Mouse (Mus musculus): ENCODE measurements around the gene Slc46a2.

DNA sequence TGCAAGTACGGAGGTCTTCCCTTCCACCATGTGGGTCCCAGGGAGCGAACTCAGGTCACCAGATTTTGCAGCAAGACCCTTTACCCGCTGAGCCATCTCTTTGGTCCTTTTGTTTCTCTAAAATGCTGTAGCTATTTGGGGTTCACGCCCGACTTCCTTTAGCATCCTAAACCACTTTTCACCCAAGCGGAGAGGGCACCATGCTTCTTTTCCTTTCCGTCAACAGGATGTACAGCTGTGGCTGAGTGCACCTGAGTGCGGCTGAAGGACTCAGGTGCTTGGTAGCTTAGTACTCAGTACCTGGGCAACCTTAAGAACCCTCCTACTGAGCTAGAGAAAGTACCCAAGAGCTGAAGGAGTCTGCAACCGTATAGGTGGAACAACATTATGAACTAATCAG is 10.2 kb upstream of the Slc46a2 start:
- TF ChIP-seq POLR2A (IDR thresholded peaks at IDR 0.05; ENCODE audit: low read depth, low read length) = no peak
- TF ChIP-seq CTCF (IDR thresholded peaks at IDR 0.05; ENCODE audit: borderline replicate concordance, insufficient read depth, low read length) = no peak

Measured in embryonic fibroblast, embryonic 13.5 days (primary cell).